Mouse (Mus musculus) erythroblast, embryonic 14.5 days (primary cell): ENCODE data around the gene Cenpv. TPM values are rescaled to one million over a fixed set of nuclear protein-coding genes. Genes with fewer than 3 reads are reported as not detected.

Experiments
- H3K27me3 ChIP-seq: 2 replicates; pipeline ENCODE4 v1.6.1; 2012; ENCODE audit warnings: inconsistent platforms; ENCODE audit not compliant: control insufficient read depth
- H3K36me3 ChIP-seq: 2 replicates; pipeline ENCODE4 v1.6.1; 2012; ENCODE audit warnings: mild to moderate bottlenecking, inconsistent platforms; ENCODE audit not compliant: control insufficient read depth
- H3K4me1 ChIP-seq: 2 replicates; pipeline ENCODE4 v1.6.1; 2012; ENCODE audit warnings: inconsistent platforms; ENCODE audit not compliant: control insufficient read depth
- H3K4me3 ChIP-seq: replicated peaks from 2 replicates; pipeline ENCODE3; 2012; ENCODE audit warnings: moderate library complexity, mild to moderate bottlenecking, inconsistent platforms
- H3K9me3 ChIP-seq: 2 replicates; pipeline ENCODE4 v1.6.1; 2012; ENCODE audit warnings: low read length, inconsistent platforms, mixed read lengths; ENCODE audit not compliant: control insufficient read depth
- GATA1 ChIP-seq: IDR thresholded peaks from 2 replicates; pipeline ENCODE4 v1.6.1; 2012; ENCODE audit warnings: low read length, inconsistent platforms, mixed read lengths
- TAL1 ChIP-seq: IDR thresholded peaks from 3 replicates; pipeline ENCODE4 v1.6.1; 2012; ENCODE audit warnings: low read length, inconsistent platforms, mixed read lengths
- polyA plus RNA-seq: library from polyadenylated mRNA; stranded (reverse); fragments of >175 nt; gene quantifications from 2 replicates; pipeline ENCODE4 v1.2.3, GENCODE M21; 2012

The Cenpv gene
- polyA plus RNA-seq, 1 experiment: 1.4 TPM

DNA sequence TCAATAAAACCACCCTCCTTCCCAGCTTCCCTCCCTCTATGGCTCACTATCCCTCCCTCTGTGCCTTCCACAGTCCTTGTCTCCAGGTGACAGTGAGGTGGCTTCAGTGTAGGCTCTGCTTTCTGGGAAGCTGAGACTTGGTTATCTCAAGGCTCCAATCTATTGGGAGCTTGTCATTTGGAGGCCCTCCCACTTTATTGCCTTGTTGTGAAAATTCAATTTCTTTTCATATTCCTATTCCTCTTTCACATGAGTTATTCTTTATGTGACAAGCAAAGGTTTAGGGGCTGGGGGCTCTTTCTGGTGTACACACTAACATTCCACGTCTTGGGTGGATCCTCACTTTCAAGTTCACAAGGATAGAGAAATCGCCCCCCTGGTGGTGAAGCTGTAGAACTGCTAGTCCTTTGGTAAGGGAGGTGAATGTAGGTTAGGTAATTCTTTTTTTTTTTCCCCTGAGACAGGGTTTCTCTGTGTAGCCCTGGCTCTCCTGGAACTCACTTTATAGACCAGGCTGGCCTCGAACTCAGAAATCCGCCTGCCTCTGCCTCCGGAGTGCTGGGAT lies 42.8 kb downstream of the Cenpv start:
- Histone ChIP-seq H3K4me1 (peaks cover 9% of the 10 kb centered on the region), H3K27me3 (no peaks in the 10 kb centered on the region), H3K4me3 (no peak overlapping the region), H3K9me3 (no peaks in the 10 kb centered on the region), H3K36me3 (no peaks in the 10 kb centered on the region)
- TF ChIP-seq GATA1: peak; percentile 60
- no peak for TF ChIP-seq TAL1

- no peak overlapping the region for H3K4me3 ChIP-seq
- peaks cover 9% of the 10 kb centered on the region for H3K4me1 ChIP-seq
- H3K9me3 ChIP-seq: no peaks in the 10 kb centered on the region
- H3K36me3 ChIP-seq: no peaks in the 10 kb centered on the region
- TF ChIP-seq GATA1: no peak
- no peak for TF ChIP-seq TAL1
- no peaks in the 10 kb centered on the region for H3K27me3 ChIP-seq
Observed at GRCm38 (mm10) chr11:62495276-62495801, 43.7 kb downstream of the Cenpv start.

DNA sequence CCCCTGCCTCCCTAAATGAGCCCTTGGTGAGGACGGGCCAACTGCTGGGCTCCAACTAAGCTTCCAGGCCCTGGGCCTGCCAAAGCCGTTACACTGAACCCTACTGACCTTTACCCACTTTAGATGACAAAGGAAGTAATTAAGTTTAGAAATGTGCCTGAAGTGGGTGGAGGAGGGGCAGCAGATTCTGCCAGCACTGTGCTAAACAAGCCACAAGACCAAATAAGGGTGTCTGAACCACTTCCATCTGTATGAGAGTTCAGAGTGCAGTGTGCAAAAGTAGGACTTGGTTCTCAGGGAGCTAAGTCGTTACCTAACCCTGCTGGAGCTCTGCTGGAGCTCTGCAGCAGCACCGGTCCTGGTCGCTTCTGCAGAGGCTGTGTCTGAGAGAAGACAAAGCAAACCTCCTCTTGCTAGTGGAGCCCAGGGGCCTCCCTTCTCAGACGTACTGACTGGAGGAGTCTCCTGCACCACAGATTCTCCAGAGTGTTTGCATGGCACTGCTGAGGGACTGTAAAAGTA lies 44.2 kb downstream of the Cenpv start:
- Histone ChIP-seq H3K9me3 (no peaks in the 10 kb centered on the region), H3K4me1 (peaks cover 9% of the 10 kb centered on the region), H3K27me3 (no peaks in the 10 kb centered on the region), H3K4me3 (no peak overlapping the region), H3K36me3 (no peaks in the 10 kb centered on the region)
- no peak for TF ChIP-seq TAL1
- no peak for TF ChIP-seq GATA1

DNA sequence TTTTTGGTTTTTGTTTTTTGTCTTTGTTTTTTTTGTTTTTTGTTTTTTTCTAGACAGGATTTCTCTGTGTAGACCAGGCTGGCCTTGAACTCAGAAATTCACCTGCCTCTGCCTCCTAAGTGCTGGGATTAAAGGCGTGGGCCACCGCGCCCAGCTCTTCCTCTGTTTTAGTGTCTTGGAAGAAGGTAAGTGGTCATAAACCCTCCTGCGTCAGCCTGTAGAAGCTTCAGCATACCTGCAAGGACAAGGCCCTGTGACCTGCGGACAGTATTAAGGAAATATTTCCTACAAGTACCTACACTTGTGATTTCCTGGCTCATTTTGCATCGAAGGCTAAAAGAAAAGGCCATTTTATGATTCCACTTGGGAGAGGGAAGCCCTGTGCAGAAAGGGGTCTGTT lies 45.4 kb downstream of the Cenpv start:
- H3K9me3 ChIP-seq: no peaks in the 10 kb centered on the region
- no peak overlapping the region for H3K4me3 ChIP-seq
- H3K4me1 ChIP-seq: peaks cover 9% of the 10 kb centered on the region
- H3K36me3 ChIP-seq: no peaks in the 10 kb centered on the region
- no peaks in the 10 kb centered on the region for H3K27me3 ChIP-seq
- TF ChIP-seq GATA1 (no peak), TAL1 (no peak)

DNA sequence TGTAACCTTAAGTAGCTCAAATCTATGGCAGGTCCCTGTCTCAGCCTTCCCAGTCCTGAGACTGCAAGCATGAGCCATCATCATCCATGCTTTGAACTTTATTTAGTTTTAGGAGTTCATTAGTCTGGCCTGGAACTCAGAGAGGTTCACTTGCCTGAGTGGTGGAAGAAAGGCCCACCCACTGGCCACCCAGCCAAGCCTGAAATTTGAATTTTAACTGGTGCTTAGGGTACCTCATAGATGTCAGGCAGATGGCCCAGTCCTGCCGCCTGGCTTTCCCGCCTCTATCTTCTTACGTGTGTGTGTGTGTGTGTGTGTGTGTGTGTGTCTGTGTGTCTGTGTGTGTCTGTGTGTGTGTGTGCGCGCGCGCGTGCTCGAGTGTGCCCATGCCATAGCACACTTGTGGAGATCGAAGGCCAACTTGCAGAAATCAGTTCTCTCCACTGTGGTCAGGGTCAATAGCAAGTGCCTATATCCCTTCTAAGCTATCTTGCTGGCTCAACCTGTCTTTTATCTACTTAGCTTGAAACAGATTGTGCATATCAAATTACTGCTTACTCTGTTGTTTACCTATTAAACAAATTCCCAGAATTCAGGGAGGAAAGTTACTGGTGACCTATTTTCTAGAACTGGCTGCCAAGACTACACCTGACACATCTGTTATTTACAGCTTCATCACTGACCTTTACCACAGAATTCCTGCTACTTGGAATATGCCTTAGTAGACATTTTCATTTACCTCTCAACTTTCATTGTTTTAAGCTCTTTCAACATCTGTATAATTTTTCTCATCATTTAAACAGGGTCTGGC lies 51.3 kb downstream of the Cenpv start:
- no peak for TF ChIP-seq GATA1
- no peak for TF ChIP-seq TAL1
- Histone ChIP-seq H3K9me3 (no peaks in the 10 kb centered on the region), H3K27me3 (no peaks in the 10 kb centered on the region), H3K4me3 (no peak overlapping the region), H3K4me1 (peaks cover 20% of the 10 kb centered on the region), H3K36me3 (no peaks in the 10 kb centered on the region)

DNA sequence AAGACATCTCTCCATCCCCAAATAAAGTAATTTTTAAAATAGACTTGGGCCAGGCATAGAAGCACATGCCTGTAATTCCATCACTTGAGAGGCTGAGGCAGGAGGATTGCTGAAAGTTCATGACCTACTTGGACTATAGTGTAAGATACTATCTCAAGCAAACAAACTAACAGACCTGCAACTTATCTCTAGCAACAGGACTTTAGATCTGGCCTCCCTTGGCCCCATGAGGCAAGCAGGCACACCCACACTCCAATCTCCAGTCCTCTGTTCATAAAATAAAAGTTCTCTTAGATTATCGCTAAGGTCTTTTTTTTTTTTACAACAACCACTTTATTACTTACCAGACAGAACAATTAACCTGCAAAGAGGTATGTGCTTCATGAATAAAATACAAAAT lies 52.1 kb downstream of the Cenpv start:
- Histone ChIP-seq H3K36me3 (no peaks in the 10 kb centered on the region), H3K4me3 (no peak overlapping the region), H3K4me1 (peaks cover 20% of the 10 kb centered on the region), H3K27me3 (no peaks in the 10 kb centered on the region), H3K9me3 (no peaks in the 10 kb centered on the region)
- no peak for TF ChIP-seq GATA1
- TF ChIP-seq TAL1: no peak

GRCm38 (mm10) chr11:62479581-62479980 lies 59.5 kb downstream of the Cenpv start:
- no peak overlapping the region for H3K4me3 ChIP-seq
- H3K36me3 ChIP-seq: peaks cover 3% of the 10 kb centered on the region
- H3K27me3 ChIP-seq: no peaks in the 10 kb centered on the region
- no peaks in the 10 kb centered on the region for H3K4me1 ChIP-seq
- no peaks in the 10 kb centered on the region for H3K9me3 ChIP-seq
- no peak for TF ChIP-seq TAL1
- TF ChIP-seq GATA1: no peak

- Histone ChIP-seq H3K36me3 (peaks cover 3% of the 10 kb centered on the region), H3K4me3 (no peak overlapping the region), H3K4me1 (no peaks in the 10 kb centered on the region), H3K27me3 (no peaks in the 10 kb centered on the region), H3K9me3 (no peaks in the 10 kb centered on the region)
- no peak for TF ChIP-seq GATA1
- no peak for TF ChIP-seq TAL1
Observed at GRCm38 (mm10) chr11:62478931-62479330, 60.1 kb downstream of the Cenpv start.

DNA sequence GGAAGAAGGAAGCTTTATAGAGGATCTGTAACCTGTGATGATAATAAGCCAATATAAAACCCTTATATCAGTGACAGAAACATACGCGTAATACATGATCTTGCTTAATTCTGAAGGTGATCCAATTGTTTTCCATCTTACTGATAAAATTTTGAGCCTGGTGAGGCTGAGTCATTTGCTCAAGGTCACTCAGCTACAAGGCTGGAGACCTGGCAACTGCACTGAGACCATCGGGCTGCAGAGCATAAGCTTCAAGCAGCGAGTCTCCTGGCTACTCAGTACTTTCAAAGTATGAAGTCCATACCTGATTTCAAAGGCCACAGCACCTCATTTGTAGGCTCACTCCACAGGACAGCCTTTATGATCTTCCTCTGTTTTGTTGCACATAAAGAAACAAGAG lies 62.9 kb downstream of the Cenpv start:
- Histone ChIP-seq H3K4me1 (no peaks in the 10 kb centered on the region), H3K27me3 (no peaks in the 10 kb centered on the region), H3K9me3 (no peaks in the 10 kb centered on the region), H3K36me3 (peaks cover 3% of the 10 kb centered on the region), H3K4me3 (no peak overlapping the region)
- TF ChIP-seq TAL1 (no peak), GATA1 (no peak)

Other genes starting within 250 kb of the Cenpv start
- 0.11 and 0.21 TPM in 2 replicates for gene Pigl, start 80.8 kb downstream of the Cenpv start, polyA plus RNA-seq
- gene Ncor1, start 80.7 kb downstream of the Cenpv start, polyA plus RNA-seq: 8.1 and 11.7 TPM in 2 replicates
- 195 and 225 TPM in 2 replicates for gene Ubb, start 11.9 kb upstream of the Cenpv start, polyA plus RNA-seq
- 0.03 and 0.04 TPM in 2 replicates for gene Trpv2, start 35.2 kb upstream of the Cenpv start, polyA plus RNA-seq
- gene Lrrc75a, start 109.3 kb upstream of the Cenpv start, polyA plus RNA-seq: 0.08 and 0.17 TPM in 2 replicates
- 0.20 and 0.25 TPM in 2 replicates for gene Mmgt2, start 109.4 kb upstream of the Cenpv start, polyA plus RNA-seq
- gene Zfp287, start 192.6 kb upstream of the Cenpv start, polyA plus RNA-seq: not detected in 2 replicates
- gene Gm10428, start 213.8 kb upstream of the Cenpv start, polyA plus RNA-seq: not detected in 2 replicates